Mouse (Mus musculus): ENCODE measurements around the gene Ctdspl.

DNA sequence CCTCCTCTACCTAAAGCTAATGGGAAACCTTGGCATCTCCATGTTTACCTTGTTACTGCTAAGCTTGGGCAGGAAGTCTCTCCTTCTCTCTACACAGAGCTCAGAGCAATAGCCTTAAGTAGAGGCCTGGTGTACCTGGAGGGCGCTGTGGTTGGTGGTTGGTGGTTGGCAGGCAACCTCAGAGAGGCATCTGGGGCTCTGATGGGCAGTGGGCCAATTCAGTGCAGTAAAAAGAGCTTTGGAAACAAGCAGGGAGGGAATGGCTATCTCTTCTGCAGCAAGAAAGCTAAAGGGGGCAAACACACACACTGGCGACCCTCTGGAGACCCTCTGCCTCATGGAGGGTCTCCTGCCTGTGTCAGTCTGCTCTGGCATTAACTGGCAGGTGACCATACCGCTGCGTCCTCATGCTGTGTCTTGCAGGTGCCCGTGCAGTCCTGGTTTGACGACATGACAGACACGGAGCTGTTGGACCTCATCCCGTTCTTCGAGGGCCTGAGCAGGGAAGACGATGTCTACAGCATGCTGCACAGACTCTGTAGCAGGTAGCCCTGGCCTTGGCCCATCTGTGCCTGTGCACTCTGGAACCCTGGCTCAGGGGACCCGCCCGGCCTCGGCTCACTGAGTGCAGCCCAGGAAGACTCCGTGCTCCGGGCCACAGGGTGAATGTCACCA lies 114.0 kb downstream of the Ctdspl start:
- TF ChIP-seq CTCF (IDR thresholded peaks at IDR 0.05) = no peak
- TF ChIP-seq EP300 (IDR thresholded peaks at IDR 0.05) = no peak
